Mouse (Mus musculus): ENCODE measurements around the gene Slc25a36. TPM values are rescaled to one million over a fixed set of nuclear protein-coding genes. Genes with fewer than 3 reads are reported as not detected.
A peak's percentile ranks its signal among the peaks of the same experiment; 100 is the strongest.

Gene Slc25a36
- total RNA-seq (2015) (60.7 and 64.4 TPM in 2 replicates), total RNA-seq (2017) (43.8 and 57.5 TPM in 2 replicates)

- peak; percentile 91 for ATAC-seq (replicated peaks; ENCODE audit: poor library complexity)
Observed at GRCm38 (mm10) chr9:97110571-97111390, at the start of gene Slc25a36. Gene Slc25a36, minus strand, starts transcription at chr9:97111157.

DNA sequence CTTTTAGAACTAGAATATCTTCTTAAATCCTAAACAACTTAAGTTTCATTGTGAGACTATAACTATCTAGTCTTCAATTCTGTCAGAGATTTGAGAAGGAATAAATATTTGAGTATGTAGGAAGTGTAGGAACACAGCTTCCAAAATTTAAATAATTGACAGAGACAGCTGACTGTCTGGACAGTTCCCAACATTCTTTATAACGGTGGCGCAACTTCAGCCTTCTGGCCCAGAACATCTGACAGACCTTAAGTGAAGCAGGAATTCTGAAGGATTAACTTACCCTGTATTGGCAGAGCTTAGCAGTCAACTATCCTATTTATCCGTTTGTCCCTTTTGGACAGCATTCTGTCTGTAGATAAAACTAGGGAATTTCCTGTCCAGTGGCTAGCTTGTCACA lies 47.5 kb upstream of the Slc25a36 start:
- no peak for ATAC-seq (replicated peaks; ENCODE audit: poor library complexity)

- no peak for ATAC-seq (replicated peaks; ENCODE audit: poor library complexity)
Observed at GRCm38 (mm10) chr9:97155981-97156380, 45.0 kb upstream of the Slc25a36 start.

DNA sequence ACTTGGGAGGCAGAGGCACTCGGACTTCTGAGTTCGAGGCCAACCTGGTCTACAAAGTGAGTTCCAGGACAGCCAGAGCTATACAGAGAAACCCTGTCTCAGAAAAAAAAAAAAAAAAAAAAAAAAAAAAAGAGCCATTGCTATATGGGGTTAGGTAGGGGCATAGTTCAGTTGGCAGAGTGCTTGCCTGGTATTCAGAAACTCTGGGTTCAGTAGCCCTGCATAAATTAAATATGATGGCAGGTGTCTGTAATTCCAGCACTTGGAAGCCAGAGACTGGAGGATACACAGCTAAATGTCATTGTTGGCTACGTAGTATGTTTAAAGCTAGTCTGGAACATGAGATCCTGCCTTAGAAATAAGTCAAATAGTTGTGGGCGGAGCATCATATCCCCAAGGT lies 44.0 kb upstream of the Slc25a36 start:
- ATAC-seq (replicated peaks; ENCODE audit: poor library complexity): no peak

- ATAC-seq (replicated peaks; ENCODE audit: poor library complexity): no peak
Observed at GRCm38 (mm10) chr9:97153006-97153405, 42.0 kb upstream of the Slc25a36 start.

DNA sequence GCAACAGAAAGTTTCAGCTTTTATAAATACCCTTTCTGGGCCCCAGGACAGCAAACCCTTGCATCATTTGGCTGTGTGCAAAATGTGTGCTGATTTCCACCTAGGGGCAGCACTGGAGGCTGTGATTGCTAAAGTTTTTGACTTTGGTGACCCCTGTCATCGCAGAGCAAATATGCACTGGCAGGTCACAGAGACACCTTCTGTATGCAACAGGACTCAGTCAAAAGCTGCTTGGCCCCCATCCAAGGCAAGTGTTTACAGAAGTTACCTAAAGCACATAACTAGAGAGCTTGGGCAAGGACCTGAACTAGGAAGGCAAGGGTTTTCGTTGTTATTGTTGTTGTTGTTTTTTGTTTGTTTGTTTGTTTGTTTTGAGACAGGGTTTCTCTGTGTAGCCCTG lies 36.3 kb upstream of the Slc25a36 start:
- no peak for ATAC-seq (replicated peaks; ENCODE audit: poor library complexity)

- ATAC-seq (replicated peaks; ENCODE audit: poor library complexity): no peak
Observed at GRCm38 (mm10) chr9:97145351-97145750, 34.4 kb upstream of the Slc25a36 start.

- ATAC-seq (replicated peaks; ENCODE audit: poor library complexity): no peak
Observed at GRCm38 (mm10) chr9:97143416-97143815, 32.5 kb upstream of the Slc25a36 start.

- no peak for ATAC-seq (replicated peaks; ENCODE audit: poor library complexity)
Observed at GRCm38 (mm10) chr9:97142558-97142957, 31.6 kb upstream of the Slc25a36 start.

DNA sequence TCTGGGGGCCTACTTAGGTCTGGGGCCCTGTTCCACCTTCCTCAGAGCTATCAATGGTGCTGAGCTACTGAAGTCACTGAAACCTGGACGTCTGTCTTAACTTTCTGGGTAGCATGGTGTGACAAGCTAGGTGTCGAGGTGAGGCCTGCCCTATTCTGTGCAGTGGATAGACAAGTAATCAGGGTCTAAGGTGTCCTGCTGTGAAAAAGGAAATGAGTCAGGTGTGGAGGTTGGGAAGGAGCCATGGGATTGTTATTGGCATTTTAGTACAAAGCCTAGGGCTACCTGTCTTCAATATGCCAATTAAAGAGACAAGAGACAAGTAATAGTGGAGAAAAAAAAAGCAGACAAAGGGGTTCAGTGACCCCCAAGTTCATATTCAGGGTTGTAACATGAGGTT lies 30.8 kb upstream of the Slc25a36 start:
- no peak for ATAC-seq (replicated peaks; ENCODE audit: poor library complexity)

DNA sequence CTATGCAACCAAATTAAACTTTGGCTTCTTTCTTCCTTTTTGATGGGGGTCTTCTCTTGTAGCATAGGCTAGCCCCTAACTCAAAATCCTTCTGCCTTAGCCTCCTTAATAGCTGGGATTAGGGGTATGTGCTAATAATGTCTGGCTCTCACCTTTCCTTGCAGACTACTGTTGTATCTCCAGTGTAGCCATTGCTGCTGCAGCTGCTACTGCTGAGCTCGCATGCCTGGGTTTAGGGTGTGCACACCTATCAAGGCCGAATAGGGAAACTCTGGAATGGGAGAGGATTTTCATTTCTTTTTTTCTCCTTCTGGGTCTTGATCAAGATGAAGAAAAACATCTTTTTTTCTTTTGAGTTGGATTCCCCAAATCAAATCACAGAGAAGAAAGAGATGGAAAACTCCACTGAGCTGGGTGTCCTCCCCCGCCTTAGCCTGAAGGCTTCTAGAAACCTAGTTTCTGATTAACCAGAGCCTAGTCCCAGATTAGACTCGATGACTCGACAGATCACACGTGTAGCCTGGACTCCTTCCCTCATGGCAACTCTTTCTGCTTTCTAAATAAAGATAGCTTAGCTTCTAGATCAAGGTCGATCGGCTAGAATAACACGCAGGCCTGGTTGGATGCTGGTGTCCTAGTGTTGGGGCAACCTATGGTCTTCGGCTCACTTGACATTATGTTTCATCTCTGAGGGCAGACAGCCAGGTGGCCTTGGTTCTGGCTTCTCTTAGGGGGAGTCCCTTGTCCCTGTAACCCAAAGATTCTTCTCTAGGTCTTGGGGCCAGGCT lies 29.4 kb upstream of the Slc25a36 start:
- ATAC-seq (replicated peaks; ENCODE audit: poor library complexity): no peak

DNA sequence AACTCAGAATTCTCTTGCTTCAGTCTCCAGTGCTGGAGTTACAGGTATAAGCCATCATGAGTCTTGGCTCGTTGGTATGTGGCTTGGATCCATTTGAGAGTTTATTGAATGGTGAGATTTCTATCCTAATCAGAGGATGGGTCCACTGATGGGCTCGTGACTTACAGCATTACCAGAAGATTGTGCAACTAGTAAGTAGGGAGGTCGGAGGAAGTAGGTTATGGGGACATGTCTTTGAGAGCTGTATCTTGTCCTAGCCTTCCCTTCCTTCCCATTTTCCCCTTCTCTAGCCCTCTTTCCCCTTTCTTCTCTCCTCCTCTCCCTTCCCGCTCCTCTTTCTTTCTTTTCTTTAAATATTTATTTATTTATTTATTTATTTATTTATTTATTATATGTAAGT lies 26.7 kb upstream of the Slc25a36 start:
- ATAC-seq (replicated peaks; ENCODE audit: poor library complexity): peak; percentile 61

GRCm38 (mm10) chr9:97137116-97137515 lies 26.2 kb upstream of the Slc25a36 start:
- no peak for ATAC-seq (replicated peaks; ENCODE audit: poor library complexity)

DNA sequence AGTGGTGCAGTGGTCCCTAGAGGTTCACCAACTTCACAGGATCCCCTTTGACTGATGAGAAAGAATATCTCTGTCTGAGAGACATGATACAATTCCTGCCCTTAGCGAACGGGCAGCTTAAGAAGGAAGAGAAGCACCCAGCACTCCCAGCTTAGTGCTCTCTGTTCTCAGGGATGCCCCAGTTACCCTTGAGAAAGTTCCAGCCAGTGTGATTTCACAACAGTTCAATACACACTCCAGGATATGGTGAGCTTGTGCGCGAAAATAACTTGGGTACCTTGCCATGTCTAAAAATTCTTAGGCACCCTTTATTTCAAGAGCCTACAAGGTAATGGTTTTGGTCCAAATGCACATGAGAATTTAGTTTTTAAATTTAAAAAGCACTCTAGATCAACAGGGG lies 24.9 kb upstream of the Slc25a36 start:
- ATAC-seq (replicated peaks; ENCODE audit: poor library complexity): no peak

- ATAC-seq (replicated peaks; ENCODE audit: poor library complexity): no peak
Observed at GRCm38 (mm10) chr9:97133178-97133577, 22.2 kb upstream of the Slc25a36 start.

GRCm38 (mm10) chr9:97130001-97130400 lies 19.0 kb upstream of the Slc25a36 start:
- no peak for ATAC-seq (replicated peaks; ENCODE audit: poor library complexity)

GRCm38 (mm10) chr9:97123934-97124692 lies 13.2 kb upstream of the Slc25a36 start:
- no peak for ATAC-seq (replicated peaks; ENCODE audit: poor library complexity)

GRCm38 (mm10) chr9:97121432-97121831 lies 10.5 kb upstream of the Slc25a36 start:
- no peak for ATAC-seq (replicated peaks; ENCODE audit: poor library complexity)

- ATAC-seq (replicated peaks; ENCODE audit: poor library complexity): no peak
Observed at GRCm38 (mm10) chr9:97114271-97114670, 3.3 kb upstream of the Slc25a36 start.

GRCm38 (mm10) chr9:97113555-97113929 lies 2.6 kb upstream of the Slc25a36 start:
- ATAC-seq (replicated peaks; ENCODE audit: poor library complexity): no peak

GRCm38 (mm10) chr9:97112797-97113554 lies 2.0 kb upstream of the Slc25a36 start:
- ATAC-seq (replicated peaks; ENCODE audit: poor library complexity): no peak
